Mouse (Mus musculus) forebrain, postnatal 0 days (tissue): Measurements from ENCODE around the gene Slc39a12. TPM values are rescaled to one million over a fixed set of nuclear protein-coding genes. Genes with fewer than 3 reads are reported as not detected.
A peak's percentile ranks its signal among the peaks of the same experiment; 100 is the strongest.

Experiments used
- ATAC-seq: fragments of 200-750 bp; cut with Nextera tagmentation; 2 replicates; pipeline ENCODE4 v1.8.0; 2017; ENCODE audit warnings: mild to moderate bottlenecking, moderate library complexity
- DNase-seq: peaks from one replicate; pipeline ENCODE4 v3.0.0-alpha.2; 2015
- H3K27ac ChIP-seq: fragments of 300-500 bp; sonication (generic); 2 replicates; pipeline ENCODE4 v1.5.1; 2014; ENCODE audit warnings: low read depth, mild to moderate bottlenecking, antibody characterized with exemption, low read length, moderate library complexity, mixed read lengths
- H3K27me3 ChIP-seq: fragments of 300-500 bp; sonication (generic); 2 replicates; pipeline ENCODE4 v1.6.1; 2014; ENCODE audit warnings: mild to moderate bottlenecking, low read length, mixed read lengths; ENCODE audit not compliant: insufficient read depth
- H3K36me3 ChIP-seq: fragments of 300-500 bp; sonication (generic); 2 replicates; pipeline ENCODE4 v1.6.1; 2014; ENCODE audit warnings: mild to moderate bottlenecking, moderate library complexity; ENCODE audit not compliant: insufficient read depth
- H3K4me1 ChIP-seq: fragments of 300-500 bp; sonication (generic); 2 replicates; pipeline ENCODE4 v1.6.1; 2014; ENCODE audit warnings: antibody characterized with exemption; ENCODE audit not compliant: insufficient read depth
- H3K4me2 ChIP-seq: fragments of 300-500 bp; sonication (generic); 2 replicates; pipeline ENCODE4 v1.6.1; 2014; ENCODE audit warnings: low read depth, mild to moderate bottlenecking, moderate library complexity
- H3K4me3 ChIP-seq: fragments of 300-500 bp; sonication (generic); 2 replicates; pipeline ENCODE4 v1.5.1; 2014; ENCODE audit warnings: low read depth, low read length, mixed read lengths
- H3K9ac ChIP-seq: fragments of 300-500 bp; sonication (generic); 2 replicates; pipeline ENCODE4 v1.6.1; 2014; ENCODE audit warnings: mild to moderate bottlenecking
- H3K9me3 ChIP-seq: fragments of 300-500 bp; sonication (generic); 2 replicates; pipeline ENCODE4 v1.6.1; 2016; ENCODE audit warnings: low read length
- CTCF ChIP-seq: sonication (generic); IDR thresholded peaks from 2 replicates; pipeline ENCODE4 v1.5.1; 2016; ENCODE audit warnings: antibody characterized with exemption, control low read depth, low read depth
- WGBS: fragments of 180-500 bp; shearing (Covaris S2); extraction: QIAGEN DNeasy Blood & Tissue Kit; methylation state at CpG from one replicate; pipeline ENCODE4 v1.1.7; 2014; 5-methylcytosine and 5-hydroxymethylcytosine counted together
- polyA plus RNA-seq: library from polyadenylated mRNA; unstranded; fragments of >200 nt; fragmentation: Nextera tagmentation; extraction: Ambion mirVana; gene quantifications from 2 replicates; pipeline ENCODE4 v1.2.1, GENCODE M21; 2015
- total RNA-seq: library from RNA; depleted of rRNA; stranded (reverse); fragments of >200 nt; gene quantifications from 2 replicates; pipeline ENCODE4 v1.2.3, GENCODE M21; 2014; rRNA removed

Gene Slc39a12
- 5.5 and 9.3 TPM in 2 replicates for total RNA-seq
- polyA plus RNA-seq, result 2.6 and 3.9 TPM in 2 replicates

DNA sequence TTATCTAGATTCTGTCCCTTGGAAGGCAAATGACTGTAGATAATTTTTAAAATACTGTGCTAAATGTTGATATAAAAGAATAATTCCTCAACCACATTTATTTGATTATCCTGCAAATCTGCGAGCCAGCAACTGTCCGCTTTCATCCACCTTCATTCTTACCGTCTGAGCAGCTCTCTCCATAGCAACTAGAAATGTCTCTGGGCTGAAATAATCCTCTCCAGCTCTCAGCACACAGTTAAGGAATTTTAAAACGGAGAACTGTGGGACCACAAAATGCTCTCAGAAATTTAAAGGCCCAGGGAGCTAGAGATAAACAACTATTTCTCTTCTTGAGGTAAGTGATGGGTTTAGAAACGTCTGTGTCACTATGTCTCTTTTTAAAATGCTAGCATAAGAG lies at the start of gene Slc39a12:
TSS of gene Slc39a12 (plus strand) at position 155 of the 400 bp plus-strand sequence.
- H3K4me1 ChIP-seq, result no peaks in the 10 kb centered on the region
- no peak within 1 kb of the TSS for H3K9ac ChIP-seq
- no peaks in the 10 kb centered on the region for H3K27me3 ChIP-seq
- no peak within 1 kb of the TSS for H3K4me2 ChIP-seq
- no peaks in the 10 kb centered on the region for H3K36me3 ChIP-seq
- no peak within 1 kb of the TSS for H3K27ac ChIP-seq
- no peak for ATAC-seq
- whole genome bisulfite sequencing, result 40% methylated on average over 5 of the region's 5 CpGs
- TF ChIP-seq CTCF, result no peak
- no peak within 1 kb of the TSS for H3K4me3 ChIP-seq
- H3K9me3 ChIP-seq, result no peaks in the 10 kb centered on the region
- DNase-seq, result no peak

DNA sequence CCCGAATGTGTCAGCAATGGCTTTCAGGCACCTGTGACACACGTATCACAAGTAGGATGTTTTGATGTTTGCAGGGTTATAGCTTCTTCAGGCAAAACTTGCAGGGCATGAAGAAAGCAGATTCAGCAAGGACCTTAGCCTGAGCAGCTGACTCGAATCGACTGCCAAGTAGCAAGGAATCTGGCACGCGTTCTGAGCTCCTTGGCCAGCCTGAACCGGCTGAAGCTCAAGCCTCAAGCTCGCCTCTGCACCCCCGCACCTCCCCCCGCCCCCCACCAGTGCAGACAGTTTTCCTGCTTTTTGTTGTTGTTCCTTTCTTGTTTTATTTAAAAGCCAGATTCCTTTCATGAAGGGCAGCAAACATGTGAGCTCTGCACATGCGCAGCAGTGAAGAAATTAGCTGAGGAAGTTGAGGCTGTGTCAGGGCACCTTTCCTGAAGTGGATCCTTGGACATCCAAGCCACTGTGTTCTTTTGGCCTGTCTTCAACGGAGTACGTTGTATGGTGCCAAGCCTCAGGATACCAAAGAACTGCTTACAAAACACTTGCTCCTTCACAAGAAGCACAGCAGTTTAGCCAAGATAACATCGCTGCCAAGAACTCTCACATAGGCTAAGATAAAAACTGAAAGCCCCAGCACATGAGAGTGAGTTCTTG lies 46.3 kb upstream of the Slc39a12 start:
- Histone ChIP-seq H3K27ac (peak overlapping the region; percentile 40; the same call in 1 of the 2 replicates), H3K36me3 (no peaks in the 10 kb centered on the region), H3K4me1 (no peaks in the 10 kb centered on the region), H3K9me3 (no peaks in the 10 kb centered on the region), H3K27me3 (no peaks in the 10 kb centered on the region), H3K4me3 (peak overlapping the region; percentile 21; the same call in 1 of the 2 replicates), H3K4me2 (peak overlapping the region; percentile 31), H3K9ac (no peak overlapping the region)
- TF ChIP-seq CTCF, result no peak
- peak; percentile 74 for DNase-seq
- 37% methylated on average over 14 of the region's 14 CpGs for WGBS
- peak; percentile 94 for ATAC-seq

DNA sequence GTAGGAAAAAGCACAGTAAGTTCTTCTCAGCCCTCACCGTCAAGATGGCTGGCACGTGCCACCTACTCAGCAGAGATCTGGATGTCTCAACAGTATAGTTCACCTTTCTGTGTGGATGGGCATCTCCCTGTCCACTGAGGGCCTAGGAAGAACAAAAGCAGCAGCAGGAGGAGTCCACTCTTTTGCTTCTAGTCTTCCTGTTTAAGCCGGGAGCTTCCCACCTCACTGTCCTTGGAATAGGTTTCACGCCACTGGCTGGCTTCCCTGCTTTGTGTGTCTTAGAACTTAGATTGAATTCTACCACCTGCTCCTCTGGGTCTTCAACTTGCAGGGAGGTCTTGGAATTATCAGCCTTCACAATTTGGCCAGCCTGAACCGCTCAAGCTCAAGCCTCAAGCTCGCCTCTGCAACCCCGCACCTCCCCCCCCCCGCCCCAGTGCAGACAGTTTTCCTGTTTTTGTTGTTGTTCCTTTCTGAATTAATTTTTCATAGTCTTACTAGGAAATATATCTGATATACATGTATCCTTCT lies 45.7 kb upstream of the Slc39a12 start:
- H3K27me3 ChIP-seq, result no peaks in the 10 kb centered on the region
- no peaks in the 10 kb centered on the region for H3K36me3 ChIP-seq
- no peaks in the 10 kb centered on the region for H3K4me1 ChIP-seq
- no peak for TF ChIP-seq CTCF
- no peak overlapping the region for H3K9ac ChIP-seq
- no peak overlapping the region for H3K4me3 ChIP-seq
- peak overlapping the region; percentile 31; the same call in 1 of the 2 replicates for H3K4me2 ChIP-seq
- peak overlapping the region; percentile 29; the same call in 1 of the 2 replicates for H3K27ac ChIP-seq
- no peak for ATAC-seq
- DNase-seq, result no peak
- H3K9me3 ChIP-seq, result no peaks in the 10 kb centered on the region
- 68% methylated on average over 8 of the region's 8 CpGs for WGBS

DNA sequence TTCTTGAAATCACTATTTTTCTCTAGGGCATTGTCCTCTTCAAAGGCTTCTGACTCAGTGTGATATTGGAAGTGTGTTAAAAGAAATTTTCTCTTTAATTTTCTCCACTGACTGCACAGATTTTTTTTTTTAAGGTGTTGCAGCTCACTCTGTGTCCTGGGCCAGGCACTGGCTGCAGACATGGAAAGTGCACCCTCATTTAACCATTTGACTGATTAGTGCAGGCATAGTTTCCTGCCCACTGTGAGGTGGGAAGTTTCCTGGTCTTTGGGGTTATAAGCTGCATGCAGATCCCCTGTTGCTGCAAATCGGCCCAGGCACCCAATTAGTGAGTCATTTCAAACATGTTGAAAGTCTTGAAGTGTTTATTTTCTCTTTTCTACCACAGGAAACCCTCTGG lies 740 bp downstream of the Slc39a12 start:
- Histone ChIP-seq H3K36me3 (no peaks in the 10 kb centered on the region), H3K4me1 (no peaks in the 10 kb centered on the region), H3K27me3 (no peaks in the 10 kb centered on the region), H3K9ac (no peak overlapping the region), H3K27ac (no peak overlapping the region), H3K9me3 (no peaks in the 10 kb centered on the region), H3K4me3 (no peak overlapping the region), H3K4me2 (no peak overlapping the region)
- 50% methylated on average over 1 of the region's 1 CpGs for WGBS
- no peak for TF ChIP-seq CTCF
- DNase-seq (no peak), ATAC-seq (no peak)

DNA sequence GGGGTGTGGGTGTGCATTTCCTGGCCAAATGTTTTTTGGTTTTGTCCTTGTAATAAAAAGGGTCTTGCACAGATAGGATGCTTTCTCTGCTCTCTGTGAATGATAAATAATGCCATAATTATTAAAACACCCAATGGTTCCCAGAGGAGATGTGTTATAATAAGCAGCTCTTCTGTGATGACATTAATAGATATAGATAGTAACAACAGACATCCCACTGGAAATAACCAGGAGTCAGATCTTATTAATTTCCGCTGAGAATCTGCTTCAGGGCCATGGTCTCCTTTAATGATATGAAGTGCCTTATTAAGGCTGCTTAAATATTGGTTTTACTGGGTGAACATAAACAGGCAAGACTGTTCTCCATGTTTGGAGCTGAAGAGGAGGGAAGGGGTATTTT lies 2.8 kb downstream of the Slc39a12 start:
- no peak overlapping the region for H3K4me3 ChIP-seq
- H3K4me2 ChIP-seq, result no peak overlapping the region
- no peak for ATAC-seq
- no peaks in the 10 kb centered on the region for H3K9me3 ChIP-seq
- no peak for TF ChIP-seq CTCF
- H3K36me3 ChIP-seq, result no peaks in the 10 kb centered on the region
- H3K27ac ChIP-seq, result no peak overlapping the region
- no peak overlapping the region for H3K9ac ChIP-seq
- 96% methylated on average over 1 of the region's 1 CpGs for WGBS
- H3K4me1 ChIP-seq, result no peaks in the 10 kb centered on the region
- no peak for DNase-seq
- no peaks in the 10 kb centered on the region for H3K27me3 ChIP-seq

DNA sequence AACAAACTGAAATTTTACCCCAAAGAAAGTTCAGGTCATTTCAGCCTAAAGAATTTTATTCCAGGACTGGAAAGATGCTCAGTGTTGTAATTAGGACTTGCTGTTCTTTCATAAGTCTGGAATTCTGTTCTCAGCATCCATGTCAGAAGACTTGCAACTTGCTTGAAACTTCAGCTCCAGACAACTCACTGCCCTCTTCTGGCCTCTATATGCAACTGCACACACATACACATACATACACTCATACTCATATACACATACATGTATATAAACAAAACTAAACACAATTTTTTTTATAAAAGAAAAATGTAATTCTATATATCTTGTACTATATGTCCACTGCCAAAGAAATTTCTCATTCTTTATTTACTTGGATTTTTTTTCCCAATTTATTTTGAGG lies 14.9 kb downstream of the Slc39a12 start:
- DNase-seq (no peak), ATAC-seq (no peak)
- no peaks in the 10 kb centered on the region for H3K9me3 ChIP-seq
- H3K27ac ChIP-seq, result no peak overlapping the region
- no peak overlapping the region for H3K4me2 ChIP-seq
- no peaks in the 10 kb centered on the region for H3K36me3 ChIP-seq
- TF ChIP-seq CTCF, result no peak
- H3K27me3 ChIP-seq, result no peaks in the 10 kb centered on the region
- H3K4me1 ChIP-seq, result no peaks in the 10 kb centered on the region
- no peak overlapping the region for H3K9ac ChIP-seq
- no peak overlapping the region for H3K4me3 ChIP-seq

DNA sequence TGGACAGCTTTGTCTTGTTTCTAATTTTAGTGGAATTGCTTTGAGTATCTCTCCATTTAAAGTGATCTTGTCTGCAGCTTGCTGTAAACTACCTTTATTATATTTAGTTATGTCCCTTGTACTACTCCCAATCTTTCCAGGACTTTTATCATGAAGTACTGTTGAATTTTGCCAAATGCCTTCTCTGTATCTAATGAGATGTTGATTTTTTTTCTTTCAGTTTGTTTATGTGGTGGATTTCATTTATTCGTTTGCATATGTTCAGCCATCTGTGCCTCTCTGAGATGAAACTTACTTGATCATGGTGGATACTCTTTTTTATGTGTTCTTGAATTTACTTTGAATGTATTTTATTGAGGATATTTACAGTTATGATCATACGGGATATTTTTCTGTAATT lies 40.9 kb downstream of the Slc39a12 start:
- Histone ChIP-seq H3K4me2 (no peak overlapping the region), H3K4me3 (no peak overlapping the region), H3K9ac (no peak overlapping the region), H3K36me3 (no peaks in the 10 kb centered on the region), H3K27ac (no peak overlapping the region), H3K27me3 (no peaks in the 10 kb centered on the region), H3K4me1 (no peaks in the 10 kb centered on the region), H3K9me3 (no peaks in the 10 kb centered on the region)
- DNase-seq (peak; percentile 28), ATAC-seq (peak; percentile 66)
- 74% methylated on average over 2 of the region's 2 CpGs for WGBS
- no peak for TF ChIP-seq CTCF
